Mouse (Mus musculus): ENCODE measurements at regions not wholly inside any gene's neighbourhood (a gene's known extent, or its start where the extent isn't known, plus 50 kb on each side); places are given as distances from the start of the nearest gene placed in this dataset.
A peak's percentile ranks its signal among the peaks of the same experiment; 100 is the strongest.

- peak; percentile 38; the same call in 1 of the 2 replicates for ATAC-seq (replicated peaks)
- peaks cover 5% of the 10 kb centered on the region; the same call in 1 of the 2 replicates for H3K4me1 ChIP-seq
- H3K4me3 ChIP-seq, result no peak overlapping the region
- no peaks in the 10 kb centered on the region for H3K36me3 ChIP-seq (replicated peaks)
- H3K27ac ChIP-seq, result peak overlapping the region; percentile 38; the same call in 1 of the 2 replicates
- no peaks in the 10 kb centered on the region for H3K27me3 ChIP-seq (replicated peaks)
- 35% methylated on average over 7 of the region's 7 CpGs for WGBS
- 0 out of 2 replicates have a peak overlapping the region, but pooled peaks have one; percentile 8 for H3K4me2 ChIP-seq
- no peaks in the 10 kb centered on the region for H3K9me3 ChIP-seq
- H3K9ac ChIP-seq, result no peak overlapping the region
Observed at GRCm38 (mm10) chr17:51371937-51372479, 192.9 kb upstream of the Tbc1d5 start.

GRCm38 (mm10) chr17:51370990-51371389 lies 191.8 kb upstream of the Tbc1d5 start:
- Histone ChIP-seq H3K36me3 (replicated peaks) (no peaks in the 10 kb centered on the region), H3K27ac (peak overlapping the region; percentile 45; the same call in 1 of the 2 replicates), H3K9me3 (no peaks in the 10 kb centered on the region), H3K4me1 (peaks cover 5% of the 10 kb centered on the region; the same call in 1 of the 2 replicates), H3K27me3 (replicated peaks) (no peaks in the 10 kb centered on the region), H3K9ac (no peak overlapping the region), H3K4me3 (no peak overlapping the region), H3K4me2 (no peak overlapping the region)
- 57% methylated on average over 7 of the region's 7 CpGs for WGBS
- ATAC-seq (replicated peaks), result peak; percentile 84

GRCm38 (mm10) chr17:51370085-51370484 lies 190.9 kb upstream of the Tbc1d5 start:
- peak overlapping the region; percentile 45 for H3K27ac ChIP-seq
- peak; percentile 2; the same call in 1 of the 2 replicates for ATAC-seq (replicated peaks)
- 59% methylated on average over 9 of the region's 9 CpGs for WGBS
- no peaks in the 10 kb centered on the region for H3K27me3 ChIP-seq (replicated peaks)
- no peak overlapping the region for H3K4me3 ChIP-seq
- no peak overlapping the region for H3K4me2 ChIP-seq
- H3K36me3 ChIP-seq (replicated peaks), result no peaks in the 10 kb centered on the region
- H3K9ac ChIP-seq, result no peak overlapping the region
- H3K4me1 ChIP-seq, result peaks cover 5% of the 10 kb centered on the region; the same call in 1 of the 2 replicates
- H3K9me3 ChIP-seq, result no peaks in the 10 kb centered on the region

GRCm38 (mm10) chr17:51362801-51363200 lies 183.6 kb upstream of the Tbc1d5 start:
- H3K9ac ChIP-seq, result no peak overlapping the region
- H3K4me3 ChIP-seq, result no peak overlapping the region
- no peaks in the 10 kb centered on the region for H3K9me3 ChIP-seq
- no peak overlapping the region for H3K27ac ChIP-seq
- peaks cover 10% of the 10 kb centered on the region for H3K4me1 ChIP-seq
- no peak for ATAC-seq (replicated peaks)
- no peaks in the 10 kb centered on the region for H3K27me3 ChIP-seq (replicated peaks)
- no peak overlapping the region for H3K4me2 ChIP-seq
- 94% methylated on average over 7 of the region's 7 CpGs for WGBS
- no peaks in the 10 kb centered on the region for H3K36me3 ChIP-seq (replicated peaks)

- Histone ChIP-seq H3K27me3 (replicated peaks) (no peaks in the 10 kb centered on the region), H3K9ac (no peak overlapping the region), H3K27ac (no peak overlapping the region), H3K9me3 (no peaks in the 10 kb centered on the region), H3K4me2 (no peak overlapping the region), H3K4me1 (peaks cover 10% of the 10 kb centered on the region), H3K36me3 (replicated peaks) (no peaks in the 10 kb centered on the region), H3K4me3 (no peak overlapping the region)
- ATAC-seq (replicated peaks), result no peak
- 93% methylated on average over 12 of the region's 12 CpGs for WGBS
Observed at GRCm38 (mm10) chr17:51362271-51362670, 183.1 kb upstream of the Tbc1d5 start.

GRCm38 (mm10) chr17:51358362-51358739 lies 179.2 kb upstream of the Tbc1d5 start:
- Histone ChIP-seq H3K27me3 (replicated peaks) (no peaks in the 10 kb centered on the region), H3K27ac (peak overlapping the region; percentile 32; the same call in 1 of the 2 replicates), H3K4me3 (no peak overlapping the region), H3K4me1 (peaks cover 10% of the 10 kb centered on the region), H3K9ac (no peak overlapping the region), H3K4me2 (peak overlapping the region; percentile 1; the same call in 1 of the 2 replicates), H3K36me3 (replicated peaks) (no peaks in the 10 kb centered on the region), H3K9me3 (no peaks in the 10 kb centered on the region)
- 11% methylated on average over 4 of the region's 4 CpGs for WGBS
- ATAC-seq (replicated peaks), result peak; percentile 92

- peak; percentile 73 for ATAC-seq (replicated peaks)
- Histone ChIP-seq H3K9ac (no peak overlapping the region), H3K9me3 (no peaks in the 10 kb centered on the region), H3K27ac (no peak overlapping the region), H3K4me3 (no peak overlapping the region), H3K36me3 (replicated peaks) (no peaks in the 10 kb centered on the region), H3K4me1 (peaks cover 10% of the 10 kb centered on the region), H3K4me2 (no peak overlapping the region), H3K27me3 (replicated peaks) (no peaks in the 10 kb centered on the region)
- 48% methylated on average over 5 of the region's 5 CpGs for WGBS
Observed at GRCm38 (mm10) chr17:51357690-51358361, 178.7 kb upstream of the Tbc1d5 start.

- ATAC-seq (replicated peaks), result no peak
- Histone ChIP-seq H3K4me1 (peaks cover 10% of the 10 kb centered on the region), H3K9me3 (no peaks in the 10 kb centered on the region), H3K27ac (no peak overlapping the region), H3K4me2 (no peak overlapping the region), H3K36me3 (replicated peaks) (no peaks in the 10 kb centered on the region), H3K4me3 (no peak overlapping the region), H3K27me3 (replicated peaks) (no peaks in the 10 kb centered on the region), H3K9ac (no peak overlapping the region)
- 71% methylated on average over 8 of the region's 8 CpGs for WGBS
Observed at GRCm38 (mm10) chr17:51356447-51356846, 177.3 kb upstream of the Tbc1d5 start.

GRCm38 (mm10) chr17:51321868-51322267 lies 142.7 kb upstream of the Tbc1d5 start:
- Histone ChIP-seq H3K9ac (no peak overlapping the region), H3K4me1 (no peaks in the 10 kb centered on the region), H3K9me3 (no peaks in the 10 kb centered on the region), H3K36me3 (replicated peaks) (no peaks in the 10 kb centered on the region), H3K27ac (no peak overlapping the region), H3K4me3 (no peak overlapping the region), H3K4me2 (no peak overlapping the region), H3K27me3 (replicated peaks) (no peaks in the 10 kb centered on the region)
- WGBS, result 82% methylated on average over 7 of the region's 7 CpGs
- ATAC-seq (replicated peaks), result no peak

GRCm38 (mm10) chr17:51321025-51321424 lies 141.9 kb upstream of the Tbc1d5 start:
- H3K9me3 ChIP-seq, result no peaks in the 10 kb centered on the region
- H3K9ac ChIP-seq, result no peak overlapping the region
- H3K36me3 ChIP-seq (replicated peaks), result no peaks in the 10 kb centered on the region
- no peak overlapping the region for H3K4me3 ChIP-seq
- no peak overlapping the region for H3K4me2 ChIP-seq
- H3K27ac ChIP-seq, result no peak overlapping the region
- peak; percentile 50 for ATAC-seq (replicated peaks)
- no peaks in the 10 kb centered on the region for H3K27me3 ChIP-seq (replicated peaks)
- WGBS, result 66% methylated on average over 5 of the region's 5 CpGs
- H3K4me1 ChIP-seq, result no peaks in the 10 kb centered on the region

GRCm38 (mm10) chr17:51304964-51305363 lies 125.8 kb upstream of the Tbc1d5 start:
- Histone ChIP-seq H3K9ac (no peak overlapping the region), H3K27ac (no peak overlapping the region), H3K4me2 (peak overlapping the region; percentile 9; the same call in 1 of the 2 replicates), H3K9me3 (no peaks in the 10 kb centered on the region), H3K4me1 (no peaks in the 10 kb centered on the region), H3K27me3 (replicated peaks) (no peaks in the 10 kb centered on the region), H3K36me3 (replicated peaks) (no peaks in the 10 kb centered on the region), H3K4me3 (no peak overlapping the region)
- no peak for ATAC-seq (replicated peaks)
- WGBS, result 52% methylated on average over 14 of the region's 14 CpGs

- no peak overlapping the region for H3K27ac ChIP-seq
- no peaks in the 10 kb centered on the region for H3K27me3 ChIP-seq (replicated peaks)
- H3K4me1 ChIP-seq, result no peaks in the 10 kb centered on the region
- no peak overlapping the region for H3K9ac ChIP-seq
- H3K4me3 ChIP-seq, result no peak overlapping the region
- ATAC-seq (replicated peaks), result no peak
- no peak overlapping the region for H3K4me2 ChIP-seq
- WGBS, result 86% methylated on average over 1 of the region's 1 CpGs
- H3K9me3 ChIP-seq, result no peaks in the 10 kb centered on the region
- H3K36me3 ChIP-seq (replicated peaks), result no peaks in the 10 kb centered on the region
Observed at GRCm38 (mm10) chr17:51290741-51291140, 111.6 kb upstream of the Tbc1d5 start.

GRCm38 (mm10) chr17:51288751-51289150 lies 109.6 kb upstream of the Tbc1d5 start:
- Histone ChIP-seq H3K27ac (no peak overlapping the region), H3K9ac (no peak overlapping the region), H3K4me1 (no peaks in the 10 kb centered on the region), H3K4me2 (no peak overlapping the region), H3K4me3 (no peak overlapping the region), H3K9me3 (no peaks in the 10 kb centered on the region), H3K36me3 (replicated peaks) (no peaks in the 10 kb centered on the region), H3K27me3 (replicated peaks) (no peaks in the 10 kb centered on the region)
- no peak for ATAC-seq (replicated peaks)
- 78% methylated on average over 7 of the region's 7 CpGs for WGBS
